Mouse (Mus musculus) megakaryocyte-erythroid progenitor cell, adult 5-6 weeks (primary cell): ENCODE measurements around the gene Ndufb6. TPM values are rescaled to one million over a fixed set of nuclear protein-coding genes. Genes with fewer than 3 reads are reported as not detected.
"Not testable (repeated sequence)": the region's sequence is repeated elsewhere in the genome, so short reads cannot be mapped to it uniquely, and the experiment has no call there.

Experiments used
- ATAC-seq: replicated peaks from 2 replicates; pipeline ENCODE4 v1.8.0; 2016; ENCODE audit warnings: mild to moderate bottlenecking, inconsistent platforms; ENCODE audit not compliant: severe bottlenecking, poor library complexity, low FRiP score, low TSS enrichment
- total RNA-seq, 2 experiments: library from RNA; stranded (forward) in 1 of 2; stranded (reverse) in 1 of 2; fragments of 200-1000, 215-1000 nt in 1 of 2; fragments of >200 nt in 1 of 2; fragmentation: Nextera tagmentation in 1 of 2; gene quantifications; 2 replicates each; pipeline ENCODE4 v1.2.3; 2014 to 2017

Ndufb6 gene
- total RNA-seq (2014; fragmentation: Nextera tagmentation) (164 and 196 TPM in 2 replicates), total RNA-seq (2017) (67.9 and 81.9 TPM in 2 replicates)

- ATAC-seq: peak; percentile 98
Measured at GRCm38 (mm10) chr4:40279276-40279900, at the start of gene Ndufb6. TSS of gene Ndufb6 (minus strand) at chr4:40279421.

GRCm38 (mm10) chr4:40327161-40327560 lies 47.9 kb upstream of the Ndufb6 start:
- ATAC-seq: no peak

- no peak for ATAC-seq
Measured at GRCm38 (mm10) chr4:40324620-40325019, 45.4 kb upstream of the Ndufb6 start.

DNA sequence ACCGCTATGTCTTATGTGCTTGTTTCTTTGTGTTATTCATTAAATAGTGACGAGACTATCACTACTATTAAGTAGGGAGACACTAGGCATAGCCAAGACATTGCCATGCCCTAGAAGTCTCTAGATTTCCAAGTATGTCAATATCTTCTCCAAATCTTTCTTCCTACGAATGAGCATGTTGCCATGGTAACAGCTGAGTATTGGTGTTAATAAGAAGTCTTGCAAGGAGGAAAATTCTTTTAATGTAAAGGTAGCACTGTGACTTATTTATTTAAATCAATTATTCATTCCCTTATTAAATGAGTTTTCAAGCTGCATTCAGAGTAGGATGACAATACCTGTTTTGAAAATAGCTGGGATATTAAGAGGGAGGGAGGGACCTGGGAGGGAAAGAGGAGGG lies 38.2 kb upstream of the Ndufb6 start:
- no peak for ATAC-seq

GRCm38 (mm10) chr4:40313026-40313425 lies 33.8 kb upstream of the Ndufb6 start:
- no peak for ATAC-seq

- peak; percentile 76 for ATAC-seq
Measured at GRCm38 (mm10) chr4:40312213-40312612, 33.0 kb upstream of the Ndufb6 start.

DNA sequence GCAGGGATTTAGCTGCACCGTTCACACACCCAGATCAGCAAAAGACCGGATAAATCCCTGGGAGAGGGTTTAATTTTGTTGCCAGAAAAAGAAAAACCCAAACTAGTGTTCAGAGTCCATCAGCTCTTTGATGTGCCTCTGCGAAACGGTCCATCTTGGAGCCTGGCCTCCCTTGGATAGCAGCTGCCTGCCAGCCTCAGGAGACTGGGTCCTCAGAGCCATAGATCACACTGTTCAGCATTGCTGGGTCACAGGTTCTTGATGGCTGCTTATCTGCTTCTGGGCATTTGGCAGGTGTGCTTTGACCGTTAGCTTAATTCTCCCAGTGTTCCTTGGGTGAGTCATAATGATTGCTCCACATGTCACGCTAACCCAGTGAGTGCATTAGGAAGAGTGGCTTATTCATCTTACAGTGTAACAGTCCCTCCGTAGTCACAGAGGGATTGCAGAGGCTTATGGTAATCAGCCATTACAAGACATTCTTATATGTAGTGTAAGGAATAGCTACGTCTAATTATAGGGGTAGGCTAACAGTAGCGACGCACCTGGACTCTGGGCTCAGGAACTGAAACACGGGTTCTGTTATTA lies 31.7 kb upstream of the Ndufb6 start:
- 0 out of 2 replicates have a peak, but pooled peaks have one; percentile 15 for ATAC-seq

DNA sequence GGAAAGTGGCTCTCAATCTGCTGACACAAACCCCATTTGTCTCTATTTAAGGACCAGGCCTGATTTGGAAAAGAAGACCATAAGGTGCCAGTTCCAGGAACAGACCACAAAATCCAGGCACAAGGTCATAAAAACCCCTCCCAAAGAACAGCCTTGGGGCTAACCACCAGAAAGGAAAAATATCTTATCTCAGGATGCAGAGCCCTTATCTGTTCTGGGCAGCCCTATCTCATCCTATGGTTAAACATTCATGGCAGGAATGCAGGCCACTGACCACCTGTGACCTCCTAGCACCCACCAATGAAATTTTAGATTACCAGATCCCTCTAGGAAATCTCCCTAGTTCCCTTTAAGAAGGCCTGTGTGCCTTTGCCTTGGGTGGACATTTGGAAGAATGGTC lies 30.5 kb upstream of the Ndufb6 start:
- no peak for ATAC-seq

DNA sequence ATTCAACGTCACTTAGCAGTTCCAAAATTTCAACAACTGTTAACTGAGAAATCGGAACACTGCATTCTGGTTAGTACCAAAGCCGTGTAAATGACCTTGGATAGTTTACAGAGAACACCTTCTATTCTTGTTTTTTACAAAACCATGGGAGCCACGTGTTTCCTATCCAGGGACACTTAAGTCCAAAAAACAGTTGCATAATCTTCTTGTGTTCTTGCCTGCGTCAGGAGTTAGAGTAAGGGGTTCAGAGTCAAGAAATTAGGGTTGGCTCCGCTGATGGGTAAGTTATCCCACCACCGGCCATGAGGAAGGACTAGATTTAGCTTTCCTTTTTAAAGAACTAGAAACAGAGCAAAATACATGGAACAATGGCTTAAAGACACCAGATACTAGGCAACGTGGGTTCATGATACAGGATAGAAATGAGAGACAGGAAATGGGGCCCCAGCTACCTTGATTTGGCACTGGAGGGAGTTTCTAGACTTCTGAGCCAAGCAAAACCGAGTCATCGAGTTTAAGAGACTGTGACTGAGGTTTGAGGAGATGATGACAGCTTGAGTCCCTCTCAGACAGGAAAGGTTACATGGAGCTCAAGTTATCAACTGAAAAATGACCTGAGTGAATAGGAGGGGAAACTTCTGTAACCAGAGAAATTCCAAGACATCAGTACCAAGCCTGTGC lies 23.4 kb upstream of the Ndufb6 start:
- ATAC-seq: no peak

GRCm38 (mm10) chr4:40301076-40301789 lies 22.0 kb upstream of the Ndufb6 start:
- ATAC-seq: peak; percentile 85

GRCm38 (mm10) chr4:40299169-40299568 lies 19.9 kb upstream of the Ndufb6 start:
- peak; percentile 75 for ATAC-seq

GRCm38 (mm10) chr4:40291511-40291910 lies 12.3 kb upstream of the Ndufb6 start:
- ATAC-seq: not testable (repeated sequence)

DNA sequence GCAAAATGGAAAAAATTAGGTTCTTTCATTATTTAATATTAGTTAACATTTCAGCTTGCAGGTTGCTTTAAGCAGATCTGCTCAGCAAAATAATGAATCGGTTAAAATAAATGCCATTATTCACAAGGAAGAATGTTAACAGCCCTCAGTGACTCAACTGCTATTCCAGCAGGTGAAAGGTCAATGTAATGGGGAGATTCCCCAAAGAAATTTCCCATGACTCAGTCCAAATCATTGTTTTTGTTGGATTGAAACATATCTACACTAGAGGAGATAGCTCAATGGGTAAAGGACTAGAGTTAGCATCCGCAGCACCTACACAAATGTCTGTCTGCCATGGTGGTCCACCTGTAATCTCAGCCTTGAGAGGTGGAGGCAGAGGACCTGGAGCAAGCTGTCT lies 9.8 kb upstream of the Ndufb6 start:
- ATAC-seq: no peak

DNA sequence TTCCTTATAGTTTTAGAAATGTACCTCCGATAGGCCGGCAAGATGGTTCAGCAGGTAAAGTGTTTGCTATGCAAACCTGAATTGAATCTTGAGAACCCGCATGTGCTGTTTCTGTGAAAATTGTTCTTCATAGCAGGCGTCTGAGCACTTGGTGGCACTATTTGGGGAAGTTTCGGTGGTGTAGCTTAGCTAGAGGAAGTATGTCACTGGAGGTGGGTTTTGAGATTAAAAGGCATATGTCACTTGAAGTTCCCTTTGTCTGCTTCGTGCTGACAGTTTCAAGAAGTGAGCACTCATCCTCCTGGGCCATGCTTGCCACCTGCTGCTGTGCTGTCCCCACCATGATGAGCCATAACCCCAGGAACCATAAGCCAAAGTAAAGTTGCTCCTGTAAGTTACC lies 8.2 kb upstream of the Ndufb6 start:
- no peak for ATAC-seq

DNA sequence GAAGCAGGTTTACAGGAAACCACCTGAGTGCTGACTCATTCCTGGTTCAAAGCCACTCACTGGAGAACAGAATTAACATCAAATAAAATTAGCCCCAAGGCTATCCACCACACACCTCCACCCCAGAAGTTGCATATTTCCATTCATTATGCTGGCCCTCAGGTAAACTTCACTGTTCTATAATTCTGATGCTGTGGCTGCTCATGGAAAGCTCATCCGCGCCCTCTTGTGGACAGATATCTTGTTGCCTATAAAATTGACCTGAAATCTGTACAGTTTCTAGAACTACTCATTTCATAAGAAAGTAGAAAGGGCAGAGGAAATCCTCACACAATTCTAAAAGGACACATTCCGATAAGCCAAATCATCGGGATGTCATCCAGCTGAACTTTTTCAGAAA lies 6.4 kb upstream of the Ndufb6 start:
- peak; percentile 80 for ATAC-seq

- ATAC-seq: no peak; the same call in 1 of the 2 replicates
Measured at GRCm38 (mm10) chr4:40278880-40279275, 343 bp downstream of the Ndufb6 start.

DNA sequence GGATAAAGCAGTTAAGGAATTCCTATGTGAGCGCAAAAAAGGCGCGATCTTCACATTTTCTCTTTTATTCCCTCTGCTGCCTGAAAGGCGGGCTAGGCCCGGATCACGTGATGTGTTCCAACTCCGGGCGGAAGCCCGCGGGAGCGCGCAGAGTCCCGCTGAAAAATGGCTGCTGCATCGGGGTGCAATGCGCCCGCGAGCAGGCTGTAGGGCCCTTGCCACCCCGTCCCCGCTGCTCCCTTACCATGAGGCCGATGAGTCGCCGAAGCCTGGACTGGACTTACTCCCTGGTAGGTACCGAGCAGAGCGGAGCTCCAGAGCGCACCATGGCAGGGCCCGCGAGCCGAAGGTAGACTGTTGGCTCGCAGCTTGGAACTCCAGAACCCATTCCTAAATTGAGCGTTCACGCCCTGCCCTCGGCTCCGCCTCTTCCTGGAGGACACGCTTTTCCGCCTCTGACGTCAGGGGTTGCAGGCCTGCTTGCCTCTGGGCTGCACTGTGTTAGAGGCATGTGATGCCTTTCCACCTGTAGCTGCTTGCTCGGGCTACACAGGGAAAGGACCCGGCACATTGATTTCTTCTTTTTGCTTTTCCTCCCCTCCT lies 9.7 kb downstream of the Ndufb6 start, which contains the start of the genes Smim27 and Topors:
TSS of gene Smim27 (plus strand) at position 150 of the 603 bp plus-strand sequence.
TSS of gene Topors (minus strand) at position 421 of the 603 bp plus-strand sequence.
- ATAC-seq: peak; percentile 91

DNA sequence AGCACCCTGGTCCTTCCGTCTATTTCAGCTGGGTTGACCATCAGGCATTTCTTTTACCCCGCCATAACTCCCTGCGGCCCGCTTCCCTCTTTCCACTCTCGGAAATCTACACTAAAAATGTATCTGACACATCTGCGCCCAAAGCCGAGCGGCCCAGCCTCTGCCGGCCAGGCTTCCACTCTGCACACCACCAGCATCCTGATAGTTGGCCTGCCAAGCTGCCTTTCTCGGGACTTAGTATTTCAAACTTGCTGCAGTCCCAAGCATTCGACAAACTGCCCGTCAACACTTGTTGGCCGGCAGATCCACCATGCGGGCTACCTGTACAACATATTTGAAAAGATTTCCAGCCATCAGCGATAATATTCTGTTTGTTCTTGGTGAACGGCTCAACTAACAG lies 10.4 kb downstream of the Ndufb6 start:
- ATAC-seq: peak; percentile 16; the same call in 1 of the 2 replicates

DNA sequence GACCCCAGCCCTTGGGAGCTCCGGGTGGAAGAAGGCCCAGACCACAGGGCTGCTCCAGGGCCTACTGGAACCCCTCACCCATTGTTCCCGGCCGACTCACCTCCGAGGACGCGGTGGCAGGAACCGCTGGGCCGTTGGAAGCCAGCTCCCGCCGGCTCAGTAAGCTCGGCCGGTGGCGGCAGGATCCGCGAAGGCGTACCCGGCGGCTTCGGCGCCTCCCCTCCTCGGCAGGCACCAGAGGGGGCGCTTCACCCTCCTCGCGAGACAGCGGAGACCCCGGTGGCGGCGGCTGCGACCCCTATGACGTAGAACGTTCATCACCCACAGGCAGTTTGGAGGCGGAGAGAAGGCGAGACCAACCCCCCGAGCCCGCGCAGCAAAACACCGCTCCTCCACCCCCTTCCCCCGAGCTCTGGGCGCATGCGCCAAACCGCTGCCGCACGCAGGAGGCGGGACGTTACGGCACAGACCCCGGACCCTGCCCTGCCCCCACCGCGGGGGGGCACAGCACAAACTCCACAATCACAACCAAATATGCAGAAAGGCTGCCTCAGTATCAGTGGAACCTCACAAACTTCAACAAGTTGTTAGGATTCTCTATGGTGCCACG lies 10.9 kb downstream of the Ndufb6 start:
- peak; percentile 62 for ATAC-seq
